In the genomic region with DNA sequence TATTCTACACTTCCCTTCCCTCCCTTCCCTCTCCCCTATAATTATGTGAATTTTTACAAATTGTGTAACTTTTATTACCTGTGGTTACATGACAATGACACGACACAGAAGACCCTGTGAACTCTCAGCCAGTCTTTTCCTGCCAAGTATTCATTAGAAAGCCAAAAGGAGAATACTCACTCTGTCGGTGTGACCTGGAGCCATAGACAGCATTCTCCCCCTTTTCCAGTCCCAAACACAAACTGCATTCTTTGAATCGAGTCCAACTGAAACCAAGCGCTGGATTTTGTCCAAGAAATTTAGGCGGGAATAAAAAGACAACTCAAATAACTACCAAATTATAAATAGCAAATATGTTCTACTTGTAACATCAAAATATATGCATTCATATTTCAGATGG, we compare ENCODE assay signal across 22 mouse cellular contexts. TPM values are rescaled to one million over a fixed set of nuclear protein-coding genes. Genes with fewer than 3 reads are reported as not detected.
A peak's percentile ranks its signal among the peaks of the same experiment; 100 is the strongest.
DNase-seq lines count a peak whose midpoint lies in the region; ATAC-seq and TF ChIP-seq lines count a peak whose summit lies in the region.
"Had no signal": no experiment of that assay in that cellular context is flagged by ENCODE, and none has a peak within 500 bp of the region (broad histone marks: within the 10 kb centered on the region; RNA-seq: fewer than 3 reads in every experiment).

No protein-coding gene starts in this region.

- intact Hi-C loops in heart, adult 2 months (cut with DNase I): no loop called here

- H3K36me3 ChIP-seq in heart, embryonic 14.5 days (ENCODE audit: control insufficient read depth, insufficient read depth, low read length): no peaks in the 10 kb centered on the region
- no peaks in the 10 kb centered on the region for H3K36me3 ChIP-seq in heart, adult 2 months (ENCODE audit: control insufficient read depth, insufficient read depth, low read length)
- H3K36me3 ChIP-seq in kidney, adult 2 months (ENCODE audit: control insufficient read depth, insufficient read depth, low read length): no peaks in the 10 kb centered on the region
- H3K36me3 ChIP-seq in midbrain, embryonic 14.5 days (ENCODE audit: control insufficient read depth, insufficient read depth, low read length): no peaks in the 10 kb centered on the region
- H3K36me3 ChIP-seq in midbrain, embryonic 13.5 days: 0 out of 2 replicates have a peak, but pooled peaks cover 4% of the 10 kb centered on the region
- H3K36me3 ChIP-seq: embryonic facial prominence, embryonic 12.5 days; lung, embryonic 15.5 days; neural tube, embryonic 13.5 days; stomach, embryonic 15.5 days had no signal

- no peak for TF ChIP-seq EP300 in heart, adult 2 months (IDR thresholded peaks at IDR 0.05; ENCODE audit: insufficient read depth, low read depth, low read length)

- no peak for ATAC-seq in heart, embryonic 14.5 days (ENCODE audit: insufficient number of reproducible peaks, insufficient read depth, low FRiP score, low read depth)
- no peak for ATAC-seq in midbrain, embryonic 14.5 days (ENCODE audit: low FRiP score, low TSS enrichment)
- no peak for ATAC-seq in midbrain, embryonic 13.5 days
- ATAC-seq: forebrain, embryonic 16.5 days; hindbrain, postnatal 0 days; intestine, postnatal 0 days had no signal

- no peak for TF ChIP-seq POLR2A in heart, adult 2 months (IDR thresholded peaks at IDR 0.05; ENCODE audit: insufficient read depth, low read depth, low read length)
- TF ChIP-seq POLR2A in kidney, adult 2 months (IDR thresholded peaks at IDR 0.05; ENCODE audit: low read depth, low read length): no peak

- no peaks in the 10 kb centered on the region for H3K9me3 ChIP-seq in heart, embryonic 14.5 days (ENCODE audit: control insufficient read depth, low read length)
- no peaks in the 10 kb centered on the region for H3K9me3 ChIP-seq in midbrain, embryonic 14.5 days (ENCODE audit: control insufficient read depth, low read length)
- no peaks in the 10 kb centered on the region for H3K9me3 ChIP-seq in midbrain, embryonic 13.5 days
- H3K9me3 ChIP-seq: embryonic facial prominence, embryonic 12.5 days; lung, embryonic 15.5 days; midbrain, embryonic 12.5 days; neural tube, embryonic 13.5 days; stomach, embryonic 15.5 days had no signal

- no peaks in the 10 kb centered on the region for H3K27me3 ChIP-seq in heart, embryonic 14.5 days (ENCODE audit: control insufficient read depth, insufficient read depth, low read length)
- H3K27me3 ChIP-seq in heart, adult 2 months (ENCODE audit: control insufficient read depth, insufficient read depth, low read length): no peaks in the 10 kb centered on the region
- no peaks in the 10 kb centered on the region for H3K27me3 ChIP-seq in kidney, adult 2 months (replicated peaks; ENCODE audit: control insufficient read depth, insufficient read depth, low read length)
- H3K27me3 ChIP-seq in midbrain, embryonic 14.5 days (ENCODE audit: control insufficient read depth, insufficient read depth, low read length): no peaks in the 10 kb centered on the region
- no peaks in the 10 kb centered on the region for H3K27me3 ChIP-seq in midbrain, embryonic 13.5 days
- H3K27me3 ChIP-seq: embryonic facial prominence, embryonic 12.5 days; lung, embryonic 15.5 days; midbrain, embryonic 12.5 days; neural tube, embryonic 13.5 days; stomach, embryonic 15.5 days had no signal

- H3K9ac ChIP-seq in heart, embryonic 14.5 days (ENCODE audit: low read length): no peak overlapping the region
- no peak overlapping the region for H3K9ac ChIP-seq in heart, adult 2 months (ENCODE audit: low read depth, low read length)
- no peak overlapping the region for H3K9ac ChIP-seq in midbrain, embryonic 14.5 days (replicated peaks; ENCODE audit: low read length)
- no peak overlapping the region for H3K9ac ChIP-seq in midbrain, embryonic 13.5 days (replicated peaks)
- H3K9ac ChIP-seq: embryonic facial prominence, embryonic 12.5 days; lung, embryonic 15.5 days; midbrain, embryonic 12.5 days; neural tube, embryonic 13.5 days; stomach, embryonic 15.5 days had no signal

- 19% methylated on average over 5 of the region's 5 CpGs for WGBS in heart, embryonic 14.5 days
- WGBS in heart, adult 2 months: 13% methylated on average over 5 of the region's 5 CpGs
- 14% methylated on average over 5 of the region's 5 CpGs for WGBS in kidney, adult 2 months
- 68% methylated on average over 5 of the region's 5 CpGs for WGBS in midbrain, embryonic 14.5 days
- WGBS in midbrain, embryonic 13.5 days: 75% methylated on average over 5 of the region's 5 CpGs

- no peak for TF ChIP-seq CTCF in heart, adult 2 months (IDR thresholded peaks at IDR 0.05)
- no peak for TF ChIP-seq CTCF in kidney, adult 2 months (conservative IDR thresholded peaks at IDR 0.05; ENCODE audit: insufficient read depth, insufficient read length, low read depth, low read length)

- no peak for DNase-seq in heart, adult 2 months
- peak; percentile 17 for DNase-seq in kidney, adult 2 months
- DNase-seq in kidney, postnatal 4 days: no peak
- DNase-seq in midbrain, embryonic 14.5 days: peak; percentile 40
- peak; percentile 32 for DNase-seq in adipocyte (ENCODE audit: low spot score)
- DNase-seq in spleen, postnatal 4 days (ENCODE audit: low spot score in 2 of 2): no peak
- DNase-seq: cerebellum, adult 9-11 months; gastrocnemius, postnatal 36 days; kidney, postnatal 25 days; right cerebral cortex, postnatal 14 days; thymus, adult 2 months had no signal

- 0 out of 2 replicates have a peak overlapping the region, but pooled peaks have one; percentile 21 for H3K4me2 ChIP-seq in heart, embryonic 14.5 days (ENCODE audit: low read length)
- H3K4me2 ChIP-seq in midbrain, embryonic 14.5 days (ENCODE audit: low read length): no peak overlapping the region
- no peak overlapping the region for H3K4me2 ChIP-seq in midbrain, embryonic 13.5 days (replicated peaks)
- H3K4me2 ChIP-seq: embryonic facial prominence, embryonic 12.5 days; liver, embryonic 11.5 days; lung, embryonic 15.5 days; midbrain, embryonic 12.5 days; neural tube, embryonic 13.5 days; stomach, embryonic 15.5 days had no signal

- no peaks in the 10 kb centered on the region for H3K79me2 ChIP-seq in heart, adult 2 months (replicated peaks; ENCODE audit: control insufficient read depth, insufficient read depth, low read length)

- peak overlapping the region in 1 of 2 experiments; percentile 33; a peak in 1 of 4 replicates for H3K27ac ChIP-seq in heart, embryonic 14.5 days (replicated peaks in 1 of 2; ENCODE audit: control insufficient read depth in 1 of 2, insufficient read depth in 1 of 2, low read depth in 2 of 2, low read length in 2 of 2)
- H3K27ac ChIP-seq in heart, adult 2 months: no peak overlapping the region
- no peak overlapping the region for H3K27ac ChIP-seq in kidney, adult 2 months (ENCODE audit: insufficient read depth, low read depth, low read length)
- H3K27ac ChIP-seq in midbrain, embryonic 14.5 days (replicated peaks; ENCODE audit: low read depth, low read length): no peak overlapping the region
- no peak overlapping the region for H3K27ac ChIP-seq in midbrain, embryonic 13.5 days
- H3K27ac ChIP-seq: embryonic facial prominence, embryonic 12.5 days; hindbrain, postnatal 0 days; midbrain, embryonic 12.5 days; neural tube, embryonic 13.5 days; stomach, embryonic 15.5 days had no signal

- H3K4me1 ChIP-seq in heart, embryonic 14.5 days (ENCODE audit: control insufficient read depth in 2 of 2, insufficient read depth in 2 of 2, low read length in 2 of 2): peaks cover 0 to 11% of the 10 kb centered on the region in 2 experiments; a peak in 1 of 4 replicates
- H3K4me1 ChIP-seq in heart, adult 2 months (ENCODE audit: control insufficient read depth, insufficient read depth, low read length): no peaks in the 10 kb centered on the region
- peaks cover 3% of the 10 kb centered on the region; the same call in 1 of the 2 replicates for H3K4me1 ChIP-seq in kidney, adult 2 months (ENCODE audit: control insufficient read depth, insufficient read depth, low read length)
- 0 out of 2 replicates have a peak, but pooled peaks cover 4% of the 10 kb centered on the region for H3K4me1 ChIP-seq in midbrain, embryonic 14.5 days (ENCODE audit: control insufficient read depth, insufficient read depth, low read length)
- peaks cover 2% of the 10 kb centered on the region; the same call in 1 of the 2 replicates for H3K4me1 ChIP-seq in midbrain, embryonic 13.5 days (replicated peaks)
- H3K4me1 ChIP-seq: embryonic facial prominence, embryonic 12.5 days; lung, embryonic 15.5 days; midbrain, embryonic 12.5 days; neural tube, embryonic 13.5 days; stomach, embryonic 15.5 days had no signal

- H3K4me3 ChIP-seq in heart, embryonic 14.5 days (ENCODE audit: control insufficient read depth in 1 of 2, insufficient read depth in 1 of 2, low read depth in 1 of 2, low read length in 2 of 2): no peak overlapping the region
- H3K4me3 ChIP-seq in heart, adult 2 months: no peak overlapping the region
- H3K4me3 ChIP-seq in kidney, adult 2 months (ENCODE audit: insufficient read depth, low read depth, low read length): no peak overlapping the region
- H3K4me3 ChIP-seq in midbrain, embryonic 14.5 days (replicated peaks; ENCODE audit: low read depth, low read length): no peak overlapping the region
- no peak overlapping the region for H3K4me3 ChIP-seq in midbrain, embryonic 13.5 days (replicated peaks)
- H3K4me3 ChIP-seq: embryonic facial prominence, embryonic 12.5 days; lung, embryonic 15.5 days; midbrain, embryonic 12.5 days; neural tube, embryonic 13.5 days; stomach, embryonic 15.5 days had no signal

RNA-seq across cellular contexts. Expression of a gene that starts 19.5 kb away (rescaled TPM):
- 5.7 and 7.9 TPM in 2 replicates for polyA plus RNA-seq in heart, embryonic 14.5 days (2014; fragmentation: Nextera tagmentation; extraction: Ambion mirVana)
- 1 to 10 TPM; 2.4 to 3.8 TPM for total RNA-seq in heart, adult 2 months (2021)
- polyA plus RNA-seq in heart, adult 2 months (2012; rRNA removed): 2.5 and 3.0 TPM in 2 replicates
- 6.5 and 8.1 TPM in 2 replicates for polyA plus RNA-seq in kidney, adult 2 months (2012; rRNA removed)
- 20.7 and 22.9 TPM in 2 replicates for polyA plus RNA-seq in midbrain, embryonic 14.5 days (2014; fragmentation: Nextera tagmentation; extraction: Ambion mirVana)
- 30.5 and 32.9 TPM in 2 replicates for polyA plus RNA-seq in midbrain, embryonic 13.5 days (2015; fragmentation: Nextera tagmentation; extraction: Ambion mirVana)

RNA-seq across cellular contexts. Expression of a gene that starts 38.6 kb away (rescaled TPM):
- 17.0 and 18.4 TPM in 2 replicates for polyA plus RNA-seq in heart, embryonic 14.5 days (2014; fragmentation: Nextera tagmentation; extraction: Ambion mirVana)
- total RNA-seq in heart, adult 2 months (2021): 1 to 10 TPM; 5.6 to 5.9 TPM
- polyA plus RNA-seq in heart, adult 2 months (2012; rRNA removed): 4.5 and 7.5 TPM in 2 replicates
- 36.1 and 38.7 TPM in 2 replicates for polyA plus RNA-seq in kidney, adult 2 months (2012; rRNA removed)
- polyA plus RNA-seq in midbrain, embryonic 14.5 days (2014; fragmentation: Nextera tagmentation; extraction: Ambion mirVana): 27.7 and 38.5 TPM in 2 replicates
- 39.1 and 40.9 TPM in 2 replicates for polyA plus RNA-seq in midbrain, embryonic 13.5 days (2015; fragmentation: Nextera tagmentation; extraction: Ambion mirVana)

Comparison
In these comparisons a context has a peak if more than half of its experiments do, and no peak if none do; other contexts are left out.
1. DNase-seq: peak in kidney, adult 2 months (single experiment), midbrain, embryonic 14.5 days (single experiment) and adipocyte (single experiment); none in heart, adult 2 months (0 of 2), kidney, postnatal 4 days (0 of 2) and spleen, postnatal 4 days (0 of 2).